Mouse (Mus musculus) C2C12 (cell line): Measurements from ENCODE around the gene Rho. TPM values are rescaled to one million over a fixed set of nuclear protein-coding genes. Genes with fewer than 3 reads are reported as not detected.
A peak's percentile ranks its signal among the peaks of the same experiment; 100 is the strongest.

Experiments used
- H3K27me3 ChIP-seq: one replicate; pipeline ENCODE4 v1.6.1; 2011; ENCODE audit not compliant: control insufficient read depth, insufficient read depth, insufficient read length
- H3K36me3 ChIP-seq: one replicate; pipeline ENCODE4 v1.6.1; 2011; ENCODE audit not compliant: control insufficient read depth, insufficient read depth
- H3K4me3 ChIP-seq: one replicate; pipeline ENCODE4 v1.5.1; 2011; ENCODE audit warnings: mild to moderate bottlenecking, control low read depth; ENCODE audit not compliant: poor library complexity, insufficient read depth, severe bottlenecking
- H3K79me2 ChIP-seq: one replicate; pipeline ENCODE4 v1.6.1; 2011; ENCODE audit not compliant: control insufficient read depth, insufficient read depth
- H3K79me3 ChIP-seq: one replicate; pipeline ENCODE4 v1.6.1; 2011; ENCODE audit warnings: low read depth, control low read depth
- H3ac ChIP-seq: one replicate; pipeline ENCODE3; 2011; ENCODE audit warnings: low read depth; ENCODE audit not compliant: control insufficient read depth, insufficient read length
- CEBPB ChIP-seq: IDR thresholded peaks from one replicate; pipeline ENCODE4 v1.6.1; 2011; ENCODE audit warnings: low read depth, mild to moderate bottlenecking, control low read depth, moderate library complexity
- CTCF ChIP-seq: IDR thresholded peaks from one replicate; pipeline ENCODE4 v1.5.1; 2011; ENCODE audit not compliant: control insufficient read depth, insufficient read depth, insufficient read length
- FOSL1 ChIP-seq: IDR thresholded peaks from one replicate; pipeline ENCODE4 v1.8.0; 2011; ENCODE audit warnings: mild to moderate bottlenecking, low read length; ENCODE audit not compliant: poor library complexity, insufficient read depth, severe bottlenecking
- MAX ChIP-seq: IDR thresholded peaks from one replicate; pipeline ENCODE4 v1.6.1; 2011; ENCODE audit warnings: mild to moderate bottlenecking, control low read depth
- MYOD1 ChIP-seq: IDR thresholded peaks from one replicate; pipeline ENCODE4 v1.6.1; 2011; ENCODE audit warnings: low read depth; ENCODE audit not compliant: control insufficient read depth, insufficient read length
- MYOG ChIP-seq: IDR thresholded peaks from one replicate; pipeline ENCODE4 v1.6.1; 2011; ENCODE audit not compliant: control insufficient read depth, insufficient read length; ENCODE audit errors: extremely low read depth
- USF1 ChIP-seq: IDR thresholded peaks from one replicate; pipeline ENCODE4 v1.6.1; 2011; ENCODE audit warnings: low read depth, mild to moderate bottlenecking, control low read depth, moderate library complexity
- polyA plus RNA-seq: library from polyadenylated mRNA; unstranded; fragments of >200 nt; fragmentation: generic; extraction: Trizol; gene quantifications from one replicate; pipeline ENCODE4 v1.2.1, GENCODE M21; 2012; ENCODE audit warnings: missing spikeins

Gene Rho
- polyA plus RNA-seq, 1 experiment, result 0.01 TPM

- Histone ChIP-seq H3K27me3 (no peaks in the 10 kb centered on the region), H3K4me3 (no peak overlapping the region), H3K36me3 (peaks cover 5% of the 10 kb centered on the region), H3ac (no peak overlapping the region), H3K79me3 (no peaks in the 10 kb centered on the region), H3K79me2 (no peaks in the 10 kb centered on the region)
- peak; percentile 7 for TF ChIP-seq FOSL1
- no peak for TF ChIP-seq MYOG
- no peak for TF ChIP-seq MYOD1
- no peak for TF ChIP-seq MAX
- no peak for TF ChIP-seq USF1
- no peak for TF ChIP-seq CEBPB
- no peak for TF ChIP-seq CTCF
Observed at GRCm38 (mm10) chr6:115975606-115976005, 44.1 kb downstream of the Rho start.

- H3K27me3 ChIP-seq, result no peaks in the 10 kb centered on the region
- no peak for TF ChIP-seq MAX
- TF ChIP-seq FOSL1, result no peak
- no peak for TF ChIP-seq CTCF
- TF ChIP-seq CEBPB, result no peak
- TF ChIP-seq USF1, result no peak
- no peak for TF ChIP-seq MYOG
- TF ChIP-seq MYOD1, result no peak
- no peaks in the 10 kb centered on the region for H3K79me3 ChIP-seq
- no peaks in the 10 kb centered on the region for H3K79me2 ChIP-seq
- peaks cover 5% of the 10 kb centered on the region for H3K36me3 ChIP-seq
- H3ac ChIP-seq, result no peak overlapping the region
- no peak overlapping the region for H3K4me3 ChIP-seq
Observed at GRCm38 (mm10) chr6:115977810-115978209, 46.3 kb downstream of the Rho start.

GRCm38 (mm10) chr6:115978596-115978995 is 47.0 kb downstream of the Rho start:
- no peak overlapping the region for H3ac ChIP-seq
- no peak overlapping the region for H3K4me3 ChIP-seq
- H3K36me3 ChIP-seq, result peaks cover 5% of the 10 kb centered on the region
- H3K79me2 ChIP-seq, result no peaks in the 10 kb centered on the region
- H3K27me3 ChIP-seq, result no peaks in the 10 kb centered on the region
- H3K79me3 ChIP-seq, result no peaks in the 10 kb centered on the region
- TF ChIP-seq CEBPB (no peak), MAX (no peak), MYOD1 (no peak), MYOG (no peak), CTCF (no peak), USF1 (no peak), FOSL1 (no peak)

GRCm38 (mm10) chr6:115982889-115983288 is 51.3 kb downstream of the Rho start:
- no peak for TF ChIP-seq MYOD1
- no peak for TF ChIP-seq MYOG
- TF ChIP-seq MAX, result no peak
- no peak for TF ChIP-seq CEBPB
- TF ChIP-seq CTCF, result no peak
- TF ChIP-seq USF1, result no peak
- TF ChIP-seq FOSL1, result no peak
- Histone ChIP-seq H3K36me3 (no peaks in the 10 kb centered on the region), H3K4me3 (no peak overlapping the region), H3K27me3 (no peaks in the 10 kb centered on the region), H3ac (no peak overlapping the region), H3K79me3 (peaks cover 2% of the 10 kb centered on the region), H3K79me2 (peaks cover 7% of the 10 kb centered on the region)

GRCm38 (mm10) chr6:115983306-115984038 is 51.9 kb downstream of the Rho start:
- H3K27me3 ChIP-seq, result no peaks in the 10 kb centered on the region
- H3K36me3 ChIP-seq, result no peaks in the 10 kb centered on the region
- H3ac ChIP-seq, result no peak overlapping the region

More at GRCm38 (mm10) chr6:115983306-115984038, 51.9 kb downstream of the Rho start:
- TF ChIP-seq MYOD1 (no peak), MAX (no peak), MYOG (no peak), CTCF (no peak), CEBPB (no peak), USF1 (no peak), FOSL1 (no peak)
- Histone ChIP-seq H3K79me3 (peaks cover 5% of the 10 kb centered on the region), H3K4me3 (no peak overlapping the region), H3K79me2 (peaks cover 13% of the 10 kb centered on the region)
